Mouse (Mus musculus) splenic B cell, adult 2 months (primary cell): ENCODE results near the gene Sipa1l2.
"Not testable (repeated sequence)": the region's sequence is repeated elsewhere in the genome, so short reads cannot be mapped to it uniquely, and the experiment has no call there.

Experiments
- DNase-seq: peaks from one replicate; pipeline ENCODE4 v3.0.0-alpha.2; 2011; ENCODE audit warnings: low read depth, low spot score
- H3K27me3 ChIP-seq: 2 replicates; pipeline ENCODE4 v1.6.1; 2012; ENCODE audit warnings: mild to moderate bottlenecking, low read length, moderate library complexity, mixed read lengths; ENCODE audit not compliant: control insufficient read depth, poor library complexity, insufficient read depth, severe bottlenecking
- H3K36me3 ChIP-seq: 2 replicates; pipeline ENCODE4 v1.6.1; 2012; ENCODE audit warnings: mild to moderate bottlenecking, low read length, moderate library complexity, mixed read lengths; ENCODE audit not compliant: control insufficient read depth, poor library complexity, insufficient read depth, severe bottlenecking

Gene Sipa1l2

GRCm38 (mm10) chr8:125410646-125411045, 159.0 kb downstream of the Sipa1l2 start:
- Histone ChIP-seq H3K27me3 (no peaks in the 10 kb centered on the region), H3K36me3 (no peaks in the 10 kb centered on the region)
- DNase-seq = no peak

GRCm38 (mm10) chr8:125407672-125408071, 161.9 kb downstream of the Sipa1l2 start:
- no peaks in the 10 kb centered on the region for H3K36me3 ChIP-seq
- no peak for DNase-seq
- H3K27me3 ChIP-seq = no peaks in the 10 kb centered on the region

GRCm38 (mm10) chr8:125406453-125406852, 163.2 kb downstream of the Sipa1l2 start:
- no peak for DNase-seq
- Histone ChIP-seq H3K27me3 (no peaks in the 10 kb centered on the region), H3K36me3 (no peaks in the 10 kb centered on the region)

GRCm38 (mm10) chr8:125401350-125401749, 168.3 kb downstream of the Sipa1l2 start:
- no peaks in the 10 kb centered on the region for H3K27me3 ChIP-seq
- no peak for DNase-seq
- no peaks in the 10 kb centered on the region for H3K36me3 ChIP-seq

GRCm38 (mm10) chr8:125397981-125398380, 171.6 kb downstream of the Sipa1l2 start:
- no peaks in the 10 kb centered on the region for H3K36me3 ChIP-seq
- no peak for DNase-seq

GRCm38 (mm10) chr8:125395682-125396081, 173.9 kb downstream of the Sipa1l2 start:
- H3K27me3 ChIP-seq, H3K36me3 ChIP-seq, DNase-seq: not testable (repeated sequence)

More at GRCm38 (mm10) chr8:125397981-125398380, 171.6 kb downstream of the Sipa1l2 start:
- no peaks in the 10 kb centered on the region for H3K27me3 ChIP-seq

GRCm38 (mm10) chr8:125395032-125395431, 174.6 kb downstream of the Sipa1l2 start:
- DNase-seq = no peak
- H3K36me3 ChIP-seq = no peaks in the 10 kb centered on the region
- H3K27me3 ChIP-seq = no peaks in the 10 kb centered on the region

- no peaks in the 10 kb centered on the region for H3K27me3 ChIP-seq
- no peaks in the 10 kb centered on the region for H3K36me3 ChIP-seq
- no peak for DNase-seq
Observed at GRCm38 (mm10) chr8:125391685-125392084, 177.9 kb downstream of the Sipa1l2 start.

- peak; percentile 59 for DNase-seq
- Histone ChIP-seq H3K27me3 (no peaks in the 10 kb centered on the region), H3K36me3 (no peaks in the 10 kb centered on the region)
Observed at GRCm38 (mm10) chr8:125391271-125391670, 178.3 kb downstream of the Sipa1l2 start.

- Histone ChIP-seq H3K27me3 (no peaks in the 10 kb centered on the region), H3K36me3 (no peaks in the 10 kb centered on the region)
- no peak for DNase-seq
Observed at GRCm38 (mm10) chr8:125390506-125390895, 179.1 kb downstream of the Sipa1l2 start.

- Histone ChIP-seq H3K36me3 (no peaks in the 10 kb centered on the region), H3K27me3 (no peaks in the 10 kb centered on the region)
- DNase-seq = no peak
Observed at GRCm38 (mm10) chr8:125389756-125390505, 179.7 kb downstream of the Sipa1l2 start.

GRCm38 (mm10) chr8:125389280-125389679, 180.3 kb downstream of the Sipa1l2 start:
- no peaks in the 10 kb centered on the region for H3K27me3 ChIP-seq
- no peaks in the 10 kb centered on the region for H3K36me3 ChIP-seq
- no peak for DNase-seq

- DNase-seq = peak; percentile 29
- H3K27me3 ChIP-seq = no peaks in the 10 kb centered on the region
- H3K36me3 ChIP-seq = no peaks in the 10 kb centered on the region
Observed at GRCm38 (mm10) chr8:125388404-125389180, 181.0 kb downstream of the Sipa1l2 start.

GRCm38 (mm10) chr8:125385519-125386150, 184.0 kb downstream of the Sipa1l2 start:
- no peak for DNase-seq
- H3K27me3 ChIP-seq = no peaks in the 10 kb centered on the region
- no peaks in the 10 kb centered on the region for H3K36me3 ChIP-seq
